Mouse (Mus musculus) cerebral cortex, adult 2 months (tissue): ENCODE results near the gene Anxa11.

Experiments
- WGBS: fragments of 180-500 bp; shearing (Covaris S2); methylation state at CpG from one replicate; pipeline ENCODE4 v1.1.7; 2018; 5-methylcytosine and 5-hydroxymethylcytosine counted together

Anxa11 gene

GRCm38 (mm10) chr14:25872461-25873415 lies 30.8 kb downstream of the Anxa11 start:
- 49% methylated on average over 8 of the region's 8 CpGs for WGBS

GRCm38 (mm10) chr14:25876640-25877039 lies 34.7 kb downstream of the Anxa11 start:
- no CpG with 5 or more reads among the region's 7 CpGs for WGBS

- no CpG with 5 or more reads among the region's 9 CpGs for WGBS
Observed at GRCm38 (mm10) chr14:25881769-25882168, 39.8 kb downstream of the Anxa11 start.

- no CpG with 5 or more reads among the region's 12 CpGs for WGBS
Observed at GRCm38 (mm10) chr14:25885886-25886285, 43.9 kb downstream of the Anxa11 start.

GRCm38 (mm10) chr14:25894566-25894965 lies 52.6 kb downstream of the Anxa11 start:
- WGBS = no CpG with 5 or more reads among the region's 3 CpGs

GRCm38 (mm10) chr14:25895686-25896085 lies 53.7 kb downstream of the Anxa11 start:
- WGBS = no CpG with 5 or more reads among the region's 7 CpGs

GRCm38 (mm10) chr14:25903000-25903399 lies 61.0 kb downstream of the Anxa11 start, which contains the start of gene Plac9a:
Gene Plac9a (minus strand): TSS chr14:25903100.
- no CpG with 5 or more reads among the region's 10 CpGs for WGBS

GRCm38 (mm10) chr14:25905243-25905642 lies 63.3 kb downstream of the Anxa11 start:
- 33% methylated on average over 1 of the region's 5 CpGs for WGBS

GRCm38 (mm10) chr14:25907272-25907671 lies 65.3 kb downstream of the Anxa11 start:
- no CpG with 5 or more reads among the region's 9 CpGs for WGBS

- WGBS = no CpG with 5 or more reads among the region's 8 CpGs
Observed at GRCm38 (mm10) chr14:25908976-25909375, 67.0 kb downstream of the Anxa11 start.

GRCm38 (mm10) chr14:25918427-25919170 lies 76.6 kb downstream of the Anxa11 start:
- no CpG with 5 or more reads among the region's 5 CpGs for WGBS

GRCm38 (mm10) chr14:25926814-25927561 lies 85.0 kb downstream of the Anxa11 start:
- no CpG with 5 or more reads among the region's 44 CpGs for WGBS

- WGBS = no CpG with 5 or more reads among the region's 10 CpGs
Observed at GRCm38 (mm10) chr14:25927562-25927881, 85.6 kb downstream of the Anxa11 start, which contains the start of gene Tmem254a. Gene Tmem254a (minus strand): TSS chr14:25927672.
